Mouse (Mus musculus) cerebellum, adult 2 months (tissue): ENCODE results near the gene Parva.

Experiments used
- CTCF ChIP-seq: fragments of 200-500 bp; IDR thresholded peaks from 2 replicates; pipeline ENCODE4 v1.5.1; 2011; ENCODE audit warnings: low read depth, mild to moderate bottlenecking, control low read depth, low read length, moderate library complexity, borderline replicate concordance; ENCODE audit not compliant: insufficient read depth
- POLR2A ChIP-seq: fragments of 200-500 bp; IDR thresholded peaks from 2 replicates; pipeline ENCODE4 v1.6.1; 2011; ENCODE audit warnings: low read length, control low read depth, borderline replicate concordance; ENCODE audit not compliant: insufficient read depth

GRCm38 (mm10) chr7:112614791-112615668 lies 187.7 kb downstream of the Parva start:
- TF ChIP-seq CTCF (no peak), POLR2A (no peak)
